Mouse (Mus musculus) cortical plate, adult 2 months (tissue): ENCODE data around the gene Bbox1.

ENCODE experiments used
- CTCF ChIP-seq: fragments of 200-500 bp; IDR thresholded peaks from 2 replicates; pipeline ENCODE4 v1.5.1; 2011; ENCODE audit warnings: mild to moderate bottlenecking, control low read depth, low read length; ENCODE audit not compliant: insufficient read depth; ENCODE audit errors: extremely low read depth
- POLR2A ChIP-seq: fragments of 200-500 bp; IDR thresholded peaks from 2 replicates; pipeline ENCODE4 v1.6.1; 2011; ENCODE audit warnings: mild to moderate bottlenecking, low read length, control low read depth; ENCODE audit not compliant: insufficient read depth; ENCODE audit errors: extremely low read depth

DNA sequence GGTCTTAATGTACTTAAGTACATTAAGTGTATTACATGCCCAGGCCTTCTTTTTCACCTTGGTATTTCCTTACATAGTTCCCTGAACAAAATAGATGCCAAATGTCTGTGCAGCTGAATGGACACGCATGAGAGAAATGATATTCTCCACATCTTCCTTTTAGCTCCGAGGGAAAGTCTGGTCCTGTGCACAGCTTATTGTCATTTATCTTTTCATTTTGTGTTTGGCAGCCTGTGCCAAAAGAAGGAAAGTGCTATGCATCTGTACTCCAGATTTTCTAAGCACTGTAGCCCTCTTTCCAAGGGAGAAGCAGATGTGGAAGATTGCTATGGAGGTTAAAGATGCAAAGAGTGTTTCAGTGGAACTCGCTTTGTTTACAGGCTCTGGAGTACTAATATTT is 13.0 kb downstream of the Bbox1 start:
- TF ChIP-seq POLR2A = no peak
- no peak for TF ChIP-seq CTCF
